Mouse (Mus musculus) urinary bladder, postnatal 10 days (tissue): Measurements from ENCODE around the gene Tdp2.
"Not testable (repeated sequence)": the region's sequence is repeated elsewhere in the genome, so short reads cannot be mapped to it uniquely, and the experiment has no call there.

Experiments
- DNase-seq: peaks from one replicate; pipeline ENCODE4 v3.0.0; 2022; ENCODE audit warnings: low spot score

The Tdp2 gene

GRCm38 (mm10) chr13:24824647-24825046, 6.8 kb upstream of the Tdp2 start:
- DNase-seq = no peak

- no peak for DNase-seq
Observed at GRCm38 (mm10) chr13:24825587-24825986, 5.9 kb upstream of the Tdp2 start.

- no peak for DNase-seq
Observed at GRCm38 (mm10) chr13:24826116-24826515, 5.4 kb upstream of the Tdp2 start.

GRCm38 (mm10) chr13:24830756-24831352, 625 bp upstream of the Tdp2 start:
- DNase-seq = no peak

- no peak for DNase-seq
Observed at GRCm38 (mm10) chr13:24832131-24832810, 792 bp downstream of the Tdp2 start.

- DNase-seq = no peak
Observed at GRCm38 (mm10) chr13:24832811-24833155, 1.3 kb downstream of the Tdp2 start.

GRCm38 (mm10) chr13:24837765-24838164, 6.3 kb downstream of the Tdp2 start:
- not testable (repeated sequence) for DNase-seq

- DNase-seq = no peak
Observed at GRCm38 (mm10) chr13:24839831-24840230, 8.4 kb downstream of the Tdp2 start.

GRCm38 (mm10) chr13:24841702-24842101, 10.2 kb downstream of the Tdp2 start:
- DNase-seq = no peak

- DNase-seq = no peak
Observed at GRCm38 (mm10) chr13:24844983-24845955, 13.8 kb downstream of the Tdp2 start, which contains the start of gene D130043K22Rik. Gene D130043K22Rik (plus strand): TSS chr13:24845135.

- DNase-seq = no peak
Observed at GRCm38 (mm10) chr13:24849318-24849717, 17.8 kb downstream of the Tdp2 start.

GRCm38 (mm10) chr13:24851989-24852388, 20.5 kb downstream of the Tdp2 start:
- no peak for DNase-seq

GRCm38 (mm10) chr13:24852570-24852969, 21.1 kb downstream of the Tdp2 start:
- no peak for DNase-seq

- no peak for DNase-seq
Observed at GRCm38 (mm10) chr13:24859115-24859514, 27.6 kb downstream of the Tdp2 start.

- DNase-seq = no peak
Observed at GRCm38 (mm10) chr13:24861084-24861483, 29.6 kb downstream of the Tdp2 start.

GRCm38 (mm10) chr13:24862021-24862420, 30.5 kb downstream of the Tdp2 start:
- DNase-seq = no peak

GRCm38 (mm10) chr13:24862520-24862919, 31.0 kb downstream of the Tdp2 start:
- no peak for DNase-seq

GRCm38 (mm10) chr13:24866430-24867402, 35.2 kb downstream of the Tdp2 start:
- DNase-seq = no peak

GRCm38 (mm10) chr13:24867789-24868188, 36.3 kb downstream of the Tdp2 start:
- DNase-seq = no peak

GRCm38 (mm10) chr13:24868233-24868632, 36.8 kb downstream of the Tdp2 start:
- DNase-seq = no peak

GRCm38 (mm10) chr13:24879359-24880040, 48.0 kb downstream of the Tdp2 start:
- DNase-seq = no peak
